Mouse (Mus musculus) liver, adult 2 months (tissue): Measurements from ENCODE around the gene Ift122. TPM values are rescaled to one million over a fixed set of nuclear protein-coding genes. Genes with fewer than 3 reads are reported as not detected.
A peak's percentile ranks its signal among the peaks of the same experiment; 100 is the strongest.

Source experiments
- DNase-seq: peaks from one replicate; pipeline ENCODE4 v3.0.0-alpha.2; 2011; ENCODE audit warnings: low read depth, low spot score; ENCODE audit errors: extremely low read depth
- H3K27ac ChIP-seq: fragments of 200-500 bp; replicated peaks from 2 replicates; pipeline ENCODE4 v1.5.1; 2012; ENCODE audit warnings: low read depth, mild to moderate bottlenecking, control low read depth, inconsistent platforms, low read length; ENCODE audit not compliant: insufficient read depth
- H3K27me3 ChIP-seq: fragments of 200-500 bp; 2 replicates; pipeline ENCODE4 v1.6.1; 2012; ENCODE audit warnings: mild to moderate bottlenecking, moderate library complexity, low read length, inconsistent platforms; ENCODE audit not compliant: control insufficient read depth, insufficient read depth
- H3K36me3 ChIP-seq: fragments of 200-500 bp; 2 replicates; pipeline ENCODE4 v1.6.1; 2012; ENCODE audit warnings: low read length, inconsistent platforms; ENCODE audit not compliant: control insufficient read depth, insufficient read depth
- H3K4me1 ChIP-seq: fragments of 200-500 bp; 2 replicates; pipeline ENCODE4 v1.6.1; 2011; ENCODE audit warnings: low read length; ENCODE audit not compliant: control insufficient read depth, insufficient read depth
- H3K4me3 ChIP-seq: fragments of 200-500 bp; 2 replicates; pipeline ENCODE4 v1.5.1; 2011; ENCODE audit warnings: low read depth, mild to moderate bottlenecking, control low read depth, low read length, moderate library complexity; ENCODE audit not compliant: insufficient read depth
- H3K79me2 ChIP-seq: fragments of 200-500 bp; 2 replicates; pipeline ENCODE4 v1.6.1; 2012; ENCODE audit warnings: inconsistent platforms, mild to moderate bottlenecking, low read length, moderate library complexity; ENCODE audit not compliant: control insufficient read depth, insufficient read depth
- H3K9ac ChIP-seq: fragments of 200-500 bp; 2 replicates; pipeline ENCODE4 v1.6.1; 2012; ENCODE audit warnings: low read depth, mild to moderate bottlenecking, control low read depth, inconsistent platforms, low read length
- CTCF ChIP-seq: fragments of 200-500 bp; IDR thresholded peaks from 2 replicates; pipeline ENCODE4 v1.5.1; 2011; ENCODE audit warnings: low read depth, low read length, control low read depth
- POLR2A ChIP-seq: fragments of 200-500 bp; IDR thresholded peaks from 2 replicates; pipeline ENCODE4 v1.6.1; 2011; ENCODE audit warnings: low read length, control low read depth; ENCODE audit not compliant: insufficient read depth; ENCODE audit errors: extremely low read depth
- WGBS: fragments of 180-500 bp; shearing (Covaris S2); methylation state at CpG from one replicate; pipeline ENCODE4 v1.1.7; 2018; 5-methylcytosine and 5-hydroxymethylcytosine counted together
- polyA plus RNA-seq: library from polyadenylated mRNA; depleted of rRNA; stranded (reverse); fragments of >200 nt; gene quantifications from 2 replicates; pipeline ENCODE4 v1.2.3, GENCODE M21; 2012
- total RNA-seq: library from RNA; depleted of rRNA; stranded (reverse); fragments of >200 nt; gene quantifications from 2 replicates; pipeline ENCODE4 v1.2.3, GENCODE M21; 2014

The Ift122 gene
- total and polyA plus RNA-seq, 2 experiments, result 2.0 to 3.0 TPM

DNA sequence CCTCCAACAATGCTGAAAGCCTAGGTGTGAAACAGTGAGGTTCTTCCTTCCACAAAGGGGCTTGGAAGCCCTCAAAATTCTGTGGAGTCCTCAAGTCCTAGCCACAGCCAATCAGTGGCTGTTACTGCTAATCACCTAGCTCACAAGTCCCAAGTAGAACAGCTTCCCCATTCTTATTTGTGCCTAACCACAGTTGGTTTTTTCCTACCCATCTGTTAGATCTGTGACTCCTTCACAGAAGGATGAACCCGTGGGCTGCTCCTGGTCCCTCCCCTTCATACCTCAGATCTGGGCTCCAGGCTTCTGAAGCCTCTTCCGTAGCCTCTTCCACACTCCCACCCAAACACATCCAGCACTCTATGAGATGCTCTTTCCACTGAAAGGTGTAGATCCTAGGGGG lies 53.6 kb downstream of the Ift122 start:
- DNase-seq, result no peak
- Histone ChIP-seq H3K4me3 (no peak overlapping the region), H3K27ac (no peak overlapping the region), H3K4me1 (peaks cover 7% of the 10 kb centered on the region; the same call in 1 of the 2 replicates), H3K9ac (no peak overlapping the region), H3K79me2 (no peaks in the 10 kb centered on the region), H3K27me3 (no peaks in the 10 kb centered on the region), H3K36me3 (no peaks in the 10 kb centered on the region)
- TF ChIP-seq POLR2A (no peak), CTCF (no peak)
- 86% methylated on average over 2 of the region's 2 CpGs for WGBS

DNA sequence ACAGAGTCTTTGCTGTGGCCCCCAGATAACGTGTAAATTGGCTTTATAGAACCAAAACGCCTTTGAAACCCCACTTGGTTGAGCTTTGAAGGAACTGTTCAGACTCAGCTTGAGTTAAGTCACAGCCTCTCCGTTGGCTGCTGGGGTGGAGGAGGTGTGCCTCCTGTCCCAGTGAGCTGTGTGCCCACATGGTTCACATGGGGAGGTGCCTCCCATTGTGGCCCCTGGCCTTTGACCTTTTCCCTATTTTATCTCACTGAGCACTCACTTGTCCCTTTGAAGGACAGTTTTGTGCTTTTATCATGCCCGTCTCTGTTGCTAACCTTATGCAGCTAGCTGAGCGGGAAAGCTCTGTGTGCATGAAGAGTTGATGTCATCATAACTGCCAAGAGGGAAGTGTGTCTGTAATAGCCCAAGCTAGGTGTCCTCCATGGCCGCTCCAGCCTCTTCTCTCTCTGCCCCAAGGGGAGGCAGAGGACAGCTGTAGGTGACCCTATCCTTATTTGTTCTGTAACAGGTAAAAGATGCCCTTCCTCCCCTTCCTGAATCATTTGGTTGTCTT lies 55.2 kb downstream of the Ift122 start:
- H3K36me3 ChIP-seq, result no peaks in the 10 kb centered on the region
- H3K27me3 ChIP-seq, result no peaks in the 10 kb centered on the region
- no peak overlapping the region for H3K9ac ChIP-seq
- DNase-seq, result peak; percentile 72
- H3K27ac ChIP-seq, result no peak overlapping the region
- H3K4me1 ChIP-seq, result 0 out of 2 replicates have a peak, but pooled peaks cover 6% of the 10 kb centered on the region
- WGBS, result 35% methylated on average over 6 of the region's 6 CpGs
- no peaks in the 10 kb centered on the region for H3K79me2 ChIP-seq
- TF ChIP-seq CTCF, result no peak
- TF ChIP-seq POLR2A, result no peak
- H3K4me3 ChIP-seq, result no peak overlapping the region

DNA sequence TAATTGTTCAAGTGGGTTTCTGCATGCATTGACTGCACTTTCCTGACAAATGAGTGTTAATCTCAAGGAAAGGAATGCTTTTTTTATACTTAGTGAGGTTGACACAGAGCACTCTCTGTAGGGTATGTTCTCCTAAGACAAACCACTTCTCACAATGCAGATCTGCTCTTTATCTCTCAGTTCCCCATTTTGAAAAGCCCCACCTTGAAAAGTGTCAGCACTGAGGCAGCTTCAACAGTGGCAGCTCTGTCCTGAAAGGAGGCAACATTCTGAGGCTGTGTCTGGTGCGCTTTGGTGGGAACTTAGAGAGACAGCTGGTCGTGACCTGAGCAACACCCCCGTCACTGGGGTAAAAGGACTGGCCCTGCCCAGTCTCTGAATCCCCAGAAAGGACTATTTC lies 55.8 kb downstream of the Ift122 start:
- Histone ChIP-seq H3K36me3 (no peaks in the 10 kb centered on the region), H3K27ac (no peak overlapping the region), H3K4me1 (0 out of 2 replicates have a peak, but pooled peaks cover 6% of the 10 kb centered on the region)

DNA sequence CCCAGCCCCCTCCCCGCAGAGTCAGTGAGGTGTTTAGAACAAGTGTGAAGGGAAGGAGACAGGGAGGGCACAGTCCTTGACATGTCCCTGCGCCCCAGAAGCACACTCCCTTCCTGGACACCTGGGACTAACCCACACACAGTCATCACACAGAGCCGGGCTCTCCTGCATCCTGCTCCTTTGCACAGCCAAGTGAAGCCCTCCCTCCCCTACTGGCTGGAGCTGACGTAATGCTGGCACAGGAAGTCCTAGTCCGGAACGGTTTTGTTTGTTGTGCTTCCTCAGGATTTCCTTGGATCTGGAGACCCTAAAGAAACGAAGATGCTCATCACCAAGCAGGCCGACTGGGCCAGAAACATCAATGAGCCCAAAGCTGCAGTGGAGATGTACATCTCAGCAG lies 56.7 kb downstream of the Ift122 start:
- 0 out of 2 replicates have a peak, but pooled peaks cover 6% of the 10 kb centered on the region for H3K4me1 ChIP-seq
- H3K79me2 ChIP-seq, result no peaks in the 10 kb centered on the region
- no peak for DNase-seq
- 82% methylated on average over 8 of the region's 8 CpGs for WGBS
- H3K36me3 ChIP-seq, result no peaks in the 10 kb centered on the region
- TF ChIP-seq POLR2A, result no peak
- no peak for TF ChIP-seq CTCF
- no peak overlapping the region for H3K9ac ChIP-seq
- H3K27me3 ChIP-seq, result no peaks in the 10 kb centered on the region
- no peak overlapping the region; the same call in 1 of the 2 replicates for H3K27ac ChIP-seq
- no peak overlapping the region for H3K4me3 ChIP-seq

More for the DNA sequence above, 55.8 kb downstream of the Ift122 start:
- Histone ChIP-seq H3K27me3 (no peaks in the 10 kb centered on the region), H3K79me2 (no peaks in the 10 kb centered on the region), H3K9ac (no peak overlapping the region), H3K4me3 (no peak overlapping the region)
- WGBS, result 98% methylated on average over 3 of the region's 3 CpGs
- TF ChIP-seq POLR2A (no peak), CTCF (no peak)
- DNase-seq, result no peak

DNA sequence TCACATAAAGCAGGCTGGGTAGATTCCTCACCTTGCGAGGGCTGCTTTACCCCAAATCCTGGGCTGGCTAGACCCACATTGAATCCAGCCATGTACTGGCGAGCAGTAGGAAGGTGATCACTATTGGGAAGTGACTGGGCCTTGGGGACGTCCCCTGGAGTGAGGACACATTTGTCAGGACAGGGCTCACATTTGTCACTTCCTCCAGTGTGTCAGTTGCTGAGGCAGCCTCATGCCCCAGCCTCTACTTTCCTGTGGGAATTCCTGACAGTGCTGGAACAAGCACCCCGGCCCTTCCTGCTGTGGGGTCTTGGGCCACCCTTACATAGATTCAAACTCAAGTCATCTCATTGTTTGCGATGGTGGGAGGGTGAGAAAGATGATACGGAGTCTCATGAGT lies 58.5 kb downstream of the Ift122 start:
- H3K9ac ChIP-seq, result no peak overlapping the region
- no peaks in the 10 kb centered on the region for H3K27me3 ChIP-seq
- H3K36me3 ChIP-seq, result no peaks in the 10 kb centered on the region
- WGBS, result 83% methylated on average over 6 of the region's 6 CpGs
- H3K27ac ChIP-seq, result no peak overlapping the region
- TF ChIP-seq CTCF (no peak), POLR2A (no peak)
- DNase-seq, result no peak
- H3K4me1 ChIP-seq, result 0 out of 2 replicates have a peak, but pooled peaks cover 6% of the 10 kb centered on the region
- no peaks in the 10 kb centered on the region for H3K79me2 ChIP-seq
- H3K4me3 ChIP-seq, result no peak overlapping the region

DNA sequence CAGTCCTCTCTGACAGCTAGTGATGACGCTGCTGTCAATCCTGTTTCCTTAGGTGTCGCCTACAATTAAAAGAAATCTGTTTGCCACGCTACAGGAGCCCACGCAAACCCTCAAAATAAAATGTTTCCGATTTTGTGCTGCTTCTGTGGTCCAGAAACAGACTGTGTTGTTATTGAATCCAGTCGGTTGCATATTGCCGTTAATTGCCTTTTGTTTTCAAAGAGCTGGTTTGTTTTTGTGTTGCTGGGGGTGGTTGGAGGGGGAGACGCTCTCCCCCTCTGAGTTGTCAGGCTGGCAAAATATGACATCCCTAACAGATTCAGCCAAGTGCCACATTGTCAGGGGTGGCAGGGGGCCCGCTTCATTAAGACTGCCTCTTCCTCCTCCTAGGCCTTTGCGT lies 60.2 kb downstream of the Ift122 start:
- H3K79me2 ChIP-seq, result no peaks in the 10 kb centered on the region
- H3K9ac ChIP-seq, result no peak overlapping the region
- H3K27ac ChIP-seq, result no peak overlapping the region
- no peaks in the 10 kb centered on the region for H3K36me3 ChIP-seq
- TF ChIP-seq CTCF (no peak), POLR2A (no peak)
- no peak overlapping the region for H3K4me3 ChIP-seq
- 98% methylated on average over 10 of the region's 10 CpGs for WGBS
- 0 out of 2 replicates have a peak, but pooled peaks cover 3% of the 10 kb centered on the region for H3K4me1 ChIP-seq
- H3K27me3 ChIP-seq, result no peaks in the 10 kb centered on the region
- no peak for DNase-seq
